Mouse (Mus musculus): ENCODE measurements around the gene Cacna2d4.
"Not testable (repeated sequence)": the region's sequence is repeated elsewhere in the genome, so short reads cannot be mapped to it uniquely, and the experiment has no call there.

Cacna2d4 gene

GRCm38 (mm10) chr6:119338121-119338912, 102.0 kb downstream of the Cacna2d4 start:
- DNase-seq (ENCODE audit: low read depth, low spot score), result no peak

- DNase-seq (ENCODE audit: low read depth, low spot score), result no peak
Observed at GRCm38 (mm10) chr6:119341409-119341808, 105.1 kb downstream of the Cacna2d4 start.

GRCm38 (mm10) chr6:119346257-119346656, 109.9 kb downstream of the Cacna2d4 start:
- DNase-seq (ENCODE audit: low read depth, low spot score), result no peak

GRCm38 (mm10) chr6:119347813-119348212, 111.5 kb downstream of the Cacna2d4 start:
- no peak for DNase-seq (ENCODE audit: low read depth, low spot score)

GRCm38 (mm10) chr6:119348234-119348633, 111.9 kb downstream of the Cacna2d4 start:
- DNase-seq (ENCODE audit: low read depth, low spot score), result peak; percentile 73

- DNase-seq (ENCODE audit: low read depth, low spot score), result no peak
Observed at GRCm38 (mm10) chr6:119350703-119351198, 114.4 kb downstream of the Cacna2d4 start.

- no peak for DNase-seq (ENCODE audit: low read depth, low spot score)
Observed at GRCm38 (mm10) chr6:119351656-119352055, 115.3 kb downstream of the Cacna2d4 start.

- no peak for DNase-seq (ENCODE audit: low read depth, low spot score)
Observed at GRCm38 (mm10) chr6:119352501-119352900, 116.2 kb downstream of the Cacna2d4 start.

GRCm38 (mm10) chr6:119358020-119358571, 121.8 kb downstream of the Cacna2d4 start:
- no peak for DNase-seq (ENCODE audit: low read depth, low spot score)

GRCm38 (mm10) chr6:119360250-119360649, 123.9 kb downstream of the Cacna2d4 start:
- not testable (repeated sequence) for DNase-seq (ENCODE audit: low read depth, low spot score)

GRCm38 (mm10) chr6:119360925-119361702, 124.8 kb downstream of the Cacna2d4 start:
- no peak for DNase-seq (ENCODE audit: low read depth, low spot score)

- no peak for DNase-seq (ENCODE audit: low read depth, low spot score)
Observed at GRCm38 (mm10) chr6:119363593-119363992, 127.3 kb downstream of the Cacna2d4 start.

GRCm38 (mm10) chr6:119366800-119367199, 130.5 kb downstream of the Cacna2d4 start:
- not testable (repeated sequence) for DNase-seq (ENCODE audit: low read depth, low spot score)

- no peak for DNase-seq (ENCODE audit: low read depth, low spot score)
Observed at GRCm38 (mm10) chr6:119367382-119367781, 131.1 kb downstream of the Cacna2d4 start.

- DNase-seq (ENCODE audit: low read depth, low spot score), result no peak
Observed at GRCm38 (mm10) chr6:119371624-119372023, 135.3 kb downstream of the Cacna2d4 start.

- DNase-seq (ENCODE audit: low read depth, low spot score), result no peak
Observed at GRCm38 (mm10) chr6:119372237-119372636, 135.9 kb downstream of the Cacna2d4 start.

GRCm38 (mm10) chr6:119373000-119373705, 136.8 kb downstream of the Cacna2d4 start:
- DNase-seq (ENCODE audit: low read depth, low spot score), result no peak

GRCm38 (mm10) chr6:119375035-119375434, 138.7 kb downstream of the Cacna2d4 start:
- no peak for DNase-seq (ENCODE audit: low read depth, low spot score)

GRCm38 (mm10) chr6:119377613-119378012, 141.3 kb downstream of the Cacna2d4 start:
- DNase-seq (ENCODE audit: low read depth, low spot score), result no peak

- no peak for DNase-seq (ENCODE audit: low read depth, low spot score)
Observed at GRCm38 (mm10) chr6:119378631-119379030, 142.3 kb downstream of the Cacna2d4 start.

- no peak for DNase-seq (ENCODE audit: low read depth, low spot score)
Observed at GRCm38 (mm10) chr6:119385668-119386067, 149.3 kb downstream of the Cacna2d4 start.

- no peak for DNase-seq (ENCODE audit: low read depth, low spot score)
Observed at GRCm38 (mm10) chr6:119386421-119386820, 150.1 kb downstream of the Cacna2d4 start.

All from embryo, embryonic 11.5 days (tissue).